Mouse (Mus musculus) embryonic facial prominence, embryonic 10.5 days (tissue): ENCODE measurements around the gene Crym. TPM values are rescaled to one million over a fixed set of nuclear protein-coding genes. Genes with fewer than 3 reads are reported as not detected.
A peak's percentile ranks its signal among the peaks of the same experiment; 100 is the strongest.

Experiments used
- DNase-seq: peaks from one replicate; pipeline ENCODE4 v3.0.0-alpha.2; 2017; ENCODE audit warnings: low spot score
- H3K27ac ChIP-seq: fragments of 300-500 bp; sonication (generic); replicated peaks from 2 replicates; pipeline ENCODE4 v1.5.1; 2016; ENCODE audit warnings: mild to moderate bottlenecking
- H3K27me3 ChIP-seq: fragments of 300-500 bp; sonication (generic); replicated peaks from 2 replicates; pipeline ENCODE4 v1.6.1; 2016; ENCODE audit warnings: low read depth, mild to moderate bottlenecking; ENCODE audit not compliant: poor library complexity, severe bottlenecking
- H3K36me3 ChIP-seq: fragments of 300-500 bp; sonication (generic); replicated peaks from 2 replicates; pipeline ENCODE4 v1.6.1; 2016; ENCODE audit warnings: mild to moderate bottlenecking, moderate library complexity
- H3K4me1 ChIP-seq: fragments of 300-500 bp; sonication (generic); 2 replicates; pipeline ENCODE4 v1.6.1; 2016
- H3K4me3 ChIP-seq: fragments of 300-500 bp; sonication (generic); 2 replicates; pipeline ENCODE4 v1.5.1; 2016; ENCODE audit warnings: mild to moderate bottlenecking, moderate library complexity
- H3K9me3 ChIP-seq: fragments of 300-500 bp; sonication (generic); 2 replicates; pipeline ENCODE4 v1.6.1; 2016; ENCODE audit warnings: mild to moderate bottlenecking
- WGBS: fragments of 180-500 bp; shearing (Covaris S2); methylation state at CpG from one replicate; pipeline ENCODE4 v1.1.7; 2016; 5-methylcytosine and 5-hydroxymethylcytosine counted together
- polyA plus RNA-seq: library from polyadenylated mRNA; unstranded; fragments of >200 nt; fragmentation: Nextera tagmentation; extraction: Ambion mirVana; gene quantifications from 2 replicates; pipeline ENCODE4 v1.2.1, GENCODE M21; 2016

Gene Crym
- polyA plus RNA-seq, 1 experiment from 2014 or later, result 175 TPM

GRCm38 (mm10) chr7:120181401-120182230 is 20.3 kb downstream of the Crym start:
- no peak overlapping the region for H3K27ac ChIP-seq
- no peak for DNase-seq
- H3K4me3 ChIP-seq, result no peak overlapping the region
- peaks cover 10% of the 10 kb centered on the region for H3K4me1 ChIP-seq
- no peaks in the 10 kb centered on the region for H3K27me3 ChIP-seq
- 93% methylated on average over 4 of the region's 4 CpGs for WGBS
- no peaks in the 10 kb centered on the region for H3K9me3 ChIP-seq
- no peaks in the 10 kb centered on the region for H3K36me3 ChIP-seq

GRCm38 (mm10) chr7:120180547-120180946 is 21.4 kb downstream of the Crym start:
- DNase-seq, result no peak
- no peaks in the 10 kb centered on the region for H3K9me3 ChIP-seq
- H3K27ac ChIP-seq, result no peak overlapping the region
- H3K36me3 ChIP-seq, result no peaks in the 10 kb centered on the region
- WGBS, result 90% methylated on average over 5 of the region's 5 CpGs
- no peaks in the 10 kb centered on the region for H3K27me3 ChIP-seq
- H3K4me1 ChIP-seq, result peaks cover 10% of the 10 kb centered on the region
- H3K4me3 ChIP-seq, result no peak overlapping the region

- 0 out of 2 replicates have a peak overlapping the region, but pooled peaks have one; percentile 30 for H3K27ac ChIP-seq
- no peak overlapping the region for H3K4me3 ChIP-seq
- WGBS, result 47% methylated on average over 2 of the region's 2 CpGs
- no peaks in the 10 kb centered on the region for H3K36me3 ChIP-seq
- H3K27me3 ChIP-seq, result no peaks in the 10 kb centered on the region
- peaks cover 8% of the 10 kb centered on the region for H3K4me1 ChIP-seq
- no peaks in the 10 kb centered on the region for H3K9me3 ChIP-seq
- no peak for DNase-seq
Observed at GRCm38 (mm10) chr7:120178935-120179334, 23.0 kb downstream of the Crym start.

GRCm38 (mm10) chr7:120177611-120178010 is 24.3 kb downstream of the Crym start:
- Histone ChIP-seq H3K27ac (no peak overlapping the region), H3K4me3 (no peak overlapping the region), H3K36me3 (no peaks in the 10 kb centered on the region), H3K27me3 (no peaks in the 10 kb centered on the region), H3K9me3 (no peaks in the 10 kb centered on the region), H3K4me1 (0 out of 2 replicates have a peak, but pooled peaks cover 6% of the 10 kb centered on the region)
- no peak for DNase-seq
- 79% methylated on average over 3 of the region's 3 CpGs for WGBS

- no peak for DNase-seq
- Histone ChIP-seq H3K4me1 (0 out of 2 replicates have a peak, but pooled peaks cover 6% of the 10 kb centered on the region), H3K9me3 (no peaks in the 10 kb centered on the region), H3K4me3 (no peak overlapping the region), H3K36me3 (no peaks in the 10 kb centered on the region), H3K27ac (no peak overlapping the region), H3K27me3 (no peaks in the 10 kb centered on the region)
- 81% methylated on average over 11 of the region's 11 CpGs for WGBS
Observed at GRCm38 (mm10) chr7:120174723-120175504, 27.0 kb downstream of the Crym start.

DNA sequence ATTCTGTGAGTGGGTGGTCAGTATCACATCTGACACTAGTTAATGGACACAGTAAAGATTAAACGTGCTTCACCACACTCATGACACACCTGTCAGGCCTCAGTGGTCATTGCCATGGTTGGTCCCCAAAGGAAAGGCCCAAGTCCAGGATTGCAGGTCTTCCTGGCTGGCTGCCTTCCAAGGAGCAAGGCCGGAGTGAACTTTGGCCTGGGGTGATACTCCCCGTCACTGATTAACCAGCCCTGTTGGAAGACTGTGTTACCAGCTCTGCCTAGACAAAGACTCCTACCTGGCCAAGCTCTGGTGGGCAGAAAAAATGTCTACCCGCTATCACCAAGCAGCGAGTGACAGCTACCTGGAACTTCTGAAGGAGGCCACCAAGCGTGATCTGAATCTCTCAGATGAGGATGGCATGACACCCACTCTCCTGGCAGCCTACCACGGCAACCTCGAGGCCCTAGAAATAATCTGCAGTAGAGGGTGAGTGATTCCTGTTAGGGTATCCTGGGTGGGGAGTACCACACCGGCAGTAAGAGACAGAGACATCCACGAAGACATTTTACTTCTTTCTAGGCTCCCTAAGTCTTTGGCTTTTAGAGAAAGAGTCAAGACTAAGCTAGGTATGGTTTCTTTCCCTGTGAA is 28.2 kb downstream of the Crym start, which contains the start of gene Anks4b:
TSS of gene Anks4b (plus strand) at position 256 of the 642 bp plus-strand sequence.
- Histone ChIP-seq H3K9me3 (no peaks in the 10 kb centered on the region), H3K4me1 (0 out of 2 replicates have a peak, but pooled peaks cover 6% of the 10 kb centered on the region)
- 88% methylated on average over 10 of the region's 10 CpGs for WGBS

DNA sequence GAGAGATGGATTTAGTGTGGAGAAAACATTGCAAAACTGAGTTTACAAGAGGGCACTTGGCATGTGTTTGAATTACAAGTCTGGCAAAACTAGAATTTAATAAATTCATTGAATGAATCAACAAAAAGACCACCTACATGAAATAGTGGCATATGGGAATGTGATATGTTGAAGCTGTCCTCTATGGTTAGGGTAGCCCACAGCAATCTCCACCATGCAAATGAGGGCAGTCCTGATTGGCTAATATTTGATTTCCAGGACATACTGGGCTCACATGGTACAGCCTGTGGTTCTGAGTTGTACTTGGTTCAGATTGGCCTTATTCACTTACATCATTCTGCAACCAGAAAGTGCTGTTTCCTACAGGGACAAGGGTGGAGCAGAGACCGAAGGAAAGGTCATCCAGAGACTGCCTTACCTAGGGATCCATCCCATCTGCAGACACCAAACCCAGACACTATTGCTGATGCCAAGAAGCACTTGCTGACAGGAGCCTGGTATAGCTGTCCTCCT is 29.7 kb downstream of the Crym start:
- H3K27ac ChIP-seq, result no peak overlapping the region
- H3K9me3 ChIP-seq, result no peaks in the 10 kb centered on the region
- WGBS, result 95% methylated on average over 1 of the region's 1 CpGs
- no peaks in the 10 kb centered on the region for H3K36me3 ChIP-seq
- no peaks in the 10 kb centered on the region for H3K27me3 ChIP-seq
- no peak for DNase-seq
- no peak overlapping the region for H3K4me3 ChIP-seq
- H3K4me1 ChIP-seq, result 0 out of 2 replicates have a peak, but pooled peaks cover 3% of the 10 kb centered on the region

More for the DNA sequence above, 28.2 kb downstream of the Crym start, which contains the start of gene Anks4b:
- H3K36me3 ChIP-seq, result no peaks in the 10 kb centered on the region
- DNase-seq, result no peak
- no peaks in the 10 kb centered on the region for H3K27me3 ChIP-seq
- H3K27ac ChIP-seq, result no peak within 1 kb of the TSS
- no peak within 1 kb of the TSS for H3K4me3 ChIP-seq

- Histone ChIP-seq H3K27ac (no peak overlapping the region), H3K27me3 (no peaks in the 10 kb centered on the region), H3K9me3 (no peaks in the 10 kb centered on the region), H3K4me1 (peaks cover 7% of the 10 kb centered on the region), H3K36me3 (no peaks in the 10 kb centered on the region), H3K4me3 (no peak overlapping the region)
- 86% methylated on average over 11 of the region's 11 CpGs for WGBS
- DNase-seq, result no peak
Observed at GRCm38 (mm10) chr7:120163581-120164251, 38.2 kb downstream of the Crym start.

- Histone ChIP-seq H3K36me3 (no peaks in the 10 kb centered on the region), H3K4me3 (no peak overlapping the region), H3K4me1 (peaks cover 36% of the 10 kb centered on the region), H3K9me3 (no peaks in the 10 kb centered on the region), H3K27me3 (0 out of 2 replicates have a peak, but pooled peaks cover 4% of the 10 kb centered on the region), H3K27ac (peak overlapping the region; percentile 77)
- WGBS, result 21% methylated on average over 4 of the region's 4 CpGs
- DNase-seq, result peak; percentile 34
Observed at GRCm38 (mm10) chr7:120158121-120158613, 43.7 kb downstream of the Crym start.

GRCm38 (mm10) chr7:120157575-120158061 is 44.3 kb downstream of the Crym start:
- 28% methylated on average over 5 of the region's 5 CpGs for WGBS
- Histone ChIP-seq H3K27ac (peak overlapping the region; percentile 65), H3K27me3 (0 out of 2 replicates have a peak, but pooled peaks cover 4% of the 10 kb centered on the region)

DNA sequence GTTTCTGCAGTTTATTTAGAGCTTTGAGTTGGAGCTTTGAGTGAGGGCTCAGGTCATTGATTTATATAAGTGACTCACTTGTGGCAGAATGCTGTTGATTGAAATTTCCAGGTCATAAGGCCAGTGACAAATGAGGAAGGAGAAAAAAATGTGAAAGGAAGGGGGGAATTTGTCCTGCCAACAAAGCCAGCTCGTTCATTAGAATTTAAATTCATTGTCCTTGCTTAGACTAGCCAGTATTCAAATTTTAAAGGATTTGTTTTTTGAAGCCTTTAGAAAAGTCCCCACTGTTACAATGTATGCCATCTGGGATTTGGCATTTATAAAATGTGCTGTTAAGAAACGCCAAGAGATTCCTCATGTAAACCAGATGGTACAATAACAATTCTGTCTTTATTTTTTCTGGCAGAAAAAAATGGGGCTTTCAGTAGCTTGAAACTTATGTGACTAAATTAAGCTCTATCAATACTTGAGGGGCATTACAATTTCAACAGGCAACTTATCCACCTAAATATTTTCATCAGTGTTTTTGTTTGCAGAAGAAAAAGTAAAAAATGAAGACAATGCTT is 45.0 kb downstream of the Crym start:
- WGBS, result 21% methylated on average over 2 of the region's 2 CpGs
- peak overlapping the region; percentile 65 for H3K27ac ChIP-seq
- no peak for DNase-seq

More at GRCm38 (mm10) chr7:120157575-120158061, 44.3 kb downstream of the Crym start:
- DNase-seq, result no peak
- H3K4me1 ChIP-seq, result peaks cover 36% of the 10 kb centered on the region
- no peaks in the 10 kb centered on the region for H3K36me3 ChIP-seq
- no peaks in the 10 kb centered on the region for H3K9me3 ChIP-seq
- no peak overlapping the region for H3K4me3 ChIP-seq

More for the DNA sequence above, 45.0 kb downstream of the Crym start:
- no peaks in the 10 kb centered on the region for H3K36me3 ChIP-seq
- 0 out of 2 replicates have a peak, but pooled peaks cover 4% of the 10 kb centered on the region for H3K27me3 ChIP-seq
- H3K9me3 ChIP-seq, result no peaks in the 10 kb centered on the region
- H3K4me1 ChIP-seq, result peaks cover 36% of the 10 kb centered on the region
- H3K4me3 ChIP-seq, result no peak overlapping the region
